Mouse (Mus musculus) C2C12 (cell line): ENCODE measurements at regions not wholly inside any gene's neighbourhood (a gene's known extent, or its start where the extent isn't known, plus 50 kb on each side); places are given as distances from the start of the nearest gene placed in this dataset.

ENCODE experiments used
- CTCF ChIP-seq: IDR thresholded peaks from one replicate; pipeline ENCODE4 v1.5.1; 2011; ENCODE audit not compliant: control insufficient read depth, insufficient read depth, insufficient read length
- FOSL1 ChIP-seq: IDR thresholded peaks from one replicate; pipeline ENCODE4 v1.8.0; 2011; ENCODE audit warnings: mild to moderate bottlenecking, low read length; ENCODE audit not compliant: poor library complexity, insufficient read depth, severe bottlenecking
- MAX ChIP-seq: IDR thresholded peaks from one replicate; pipeline ENCODE4 v1.6.1; 2011; ENCODE audit warnings: mild to moderate bottlenecking, control low read depth

DNA sequence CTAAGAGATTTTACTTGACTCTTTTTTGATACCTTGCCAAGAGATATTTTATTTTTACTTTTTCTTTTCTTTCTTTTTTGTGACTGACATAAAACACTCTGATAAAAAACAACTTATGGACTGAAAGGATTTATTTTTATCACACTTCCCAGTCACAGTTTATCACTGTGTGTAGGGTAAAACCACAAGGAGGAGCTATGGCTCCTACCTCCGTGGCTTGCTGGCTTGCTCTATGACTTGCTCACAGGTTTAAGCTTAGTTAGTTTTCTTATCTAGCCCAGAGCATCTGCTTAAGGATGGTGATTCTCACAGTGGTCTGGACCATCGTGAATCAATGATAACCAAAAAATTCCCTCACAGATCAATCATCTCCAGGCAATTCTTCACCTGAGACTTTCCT is 221.4 kb downstream of the 1700017N19Rik start:
- TF ChIP-seq CTCF, result no peak
- TF ChIP-seq MAX, result no peak
- no peak for TF ChIP-seq FOSL1
